Mouse (Mus musculus): Measurements from ENCODE around the gene Mtfmt.
A peak's percentile ranks its signal among the peaks of the same experiment; 100 is the strongest.

Mtfmt gene

DNA sequence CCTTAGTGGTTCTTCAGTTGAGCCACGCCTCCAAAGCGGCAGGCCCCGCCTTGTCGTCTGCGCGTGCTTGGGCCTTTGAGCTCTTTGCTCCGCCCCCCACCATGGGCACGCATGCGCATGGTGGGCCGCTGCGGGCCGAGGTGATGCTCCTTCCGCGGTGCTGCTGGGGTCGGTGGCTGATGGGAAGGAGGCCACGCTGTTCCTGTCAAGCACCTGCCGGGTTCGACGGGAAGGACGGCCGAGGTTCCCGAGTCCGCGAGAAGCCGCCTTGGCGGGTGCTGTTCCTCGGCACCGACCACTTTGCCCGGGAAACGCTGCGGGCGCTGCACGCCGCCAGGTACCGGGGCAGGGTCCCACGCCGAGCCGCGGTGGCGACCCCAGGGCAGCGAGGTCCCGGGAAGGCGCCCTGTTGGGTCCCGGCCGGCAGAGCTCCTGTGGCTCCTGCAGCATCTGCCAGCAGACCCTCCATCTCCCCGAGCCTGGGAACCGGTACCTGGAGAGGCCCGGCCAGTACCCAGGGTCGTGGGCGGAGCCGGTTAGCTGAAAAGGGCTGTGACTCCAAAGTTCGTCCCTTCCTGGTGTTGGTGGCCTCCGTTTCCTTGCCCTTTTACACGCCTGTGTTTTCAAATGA is at the start of gene Mtfmt:
Gene Mtfmt (plus strand): TSS at position 112 of the 631 bp plus-strand sequence.
- DNase-seq = peak; percentile 96

GRCm38 (mm10) chr9:65386373-65387140 is 49.0 kb upstream of the Mtfmt start:
- no peak for DNase-seq

DNA sequence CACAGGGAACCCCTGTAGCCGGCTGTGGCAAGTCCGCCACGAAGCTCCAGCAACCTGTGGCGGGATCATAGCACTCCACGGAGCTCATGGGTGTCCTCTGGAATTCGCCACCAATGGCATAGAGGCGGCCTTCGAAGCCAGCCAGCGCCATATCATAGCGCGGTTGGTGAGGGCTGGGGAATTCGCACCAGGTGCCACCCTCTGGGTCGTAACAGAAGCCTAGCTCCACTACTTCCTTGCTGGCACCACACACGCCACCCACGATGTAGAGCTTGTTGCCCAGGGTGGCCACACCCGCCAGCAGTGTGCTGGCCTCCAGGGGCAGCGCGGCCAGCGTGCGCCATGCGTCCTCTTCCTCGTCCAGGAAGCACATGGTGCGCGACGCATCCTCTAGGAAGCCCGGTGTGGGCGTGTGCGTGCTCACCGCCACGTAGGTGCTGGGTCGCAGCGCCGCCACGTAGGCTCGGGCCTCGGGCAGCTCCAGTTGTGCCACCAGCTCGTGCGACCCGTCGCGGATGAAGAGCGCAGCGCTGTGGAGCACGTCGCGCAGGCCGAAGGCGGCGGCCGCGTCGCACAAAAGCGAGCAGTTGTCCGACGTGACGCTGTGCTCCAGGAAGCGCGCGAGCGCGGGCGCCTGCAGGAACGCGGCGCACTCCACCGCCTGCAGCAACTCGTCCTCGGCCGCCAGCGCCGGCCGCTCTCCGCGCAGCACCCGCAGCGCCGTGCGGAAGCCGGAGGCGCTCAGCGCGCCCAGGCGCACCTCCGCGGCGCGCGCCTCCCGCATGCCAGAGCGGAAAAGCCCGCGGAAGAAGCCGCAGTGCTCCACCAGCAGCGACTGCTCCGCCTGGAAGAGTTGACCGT is 44.6 kb upstream of the Mtfmt start:
- no peak for DNase-seq

DNA sequence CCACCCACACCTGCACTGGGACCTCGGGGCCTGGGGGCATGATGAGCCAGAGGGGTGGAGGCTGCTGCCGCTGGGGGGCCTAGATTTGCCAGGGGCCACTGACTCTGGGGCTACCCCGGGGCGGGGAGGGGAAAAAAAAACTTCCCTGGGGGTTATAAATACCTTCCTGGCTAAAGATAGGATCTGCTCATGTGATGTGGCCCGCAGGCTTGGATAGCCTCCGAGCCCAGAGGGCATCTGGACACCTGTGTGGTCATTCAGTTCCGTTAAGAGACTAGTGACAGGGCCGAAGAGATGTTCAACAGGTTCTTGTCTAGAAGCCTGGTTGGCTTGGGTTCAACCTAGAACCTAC is 44.0 kb upstream of the Mtfmt start, which contains the start of gene Kbtbd13:
Gene Kbtbd13 (minus strand): TSS at position 40 of the 352 bp plus-strand sequence.
- no peak for DNase-seq

DNA sequence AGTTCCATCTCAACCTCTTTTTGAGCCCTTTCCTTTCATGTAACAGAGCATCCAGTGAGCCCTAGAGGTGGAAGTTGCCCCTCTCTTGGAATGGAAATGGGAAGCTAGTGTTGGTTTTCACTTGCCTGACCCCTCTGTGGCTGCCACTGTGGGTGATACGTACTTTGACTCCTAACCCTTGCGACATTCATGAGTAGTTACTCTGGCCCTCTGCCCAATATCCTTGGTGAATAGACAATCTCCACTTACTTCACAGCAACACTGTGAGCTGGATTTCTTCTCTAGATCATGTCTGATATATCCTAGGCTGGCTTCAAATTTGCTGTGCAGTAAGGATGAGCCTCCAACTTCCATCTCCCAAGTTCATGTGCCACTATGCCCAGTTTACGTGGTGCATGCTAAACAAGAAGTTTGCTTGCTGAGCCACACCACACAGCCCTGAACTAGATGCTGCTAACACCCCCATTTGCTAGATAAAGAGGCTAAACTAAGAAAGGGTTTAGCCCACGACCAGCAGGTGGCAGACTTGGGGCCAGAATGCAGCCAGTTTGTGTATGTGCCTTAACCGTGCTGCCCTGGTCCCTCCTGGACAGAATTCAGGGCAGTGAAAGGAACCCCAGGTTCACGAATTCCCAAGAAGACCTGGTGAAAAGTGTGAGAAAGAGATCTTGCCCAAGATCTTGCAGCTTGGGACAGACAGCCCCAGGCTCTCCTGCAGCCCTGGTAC is 42.8 kb upstream of the Mtfmt start:
- DNase-seq = peak; percentile 79

DNA sequence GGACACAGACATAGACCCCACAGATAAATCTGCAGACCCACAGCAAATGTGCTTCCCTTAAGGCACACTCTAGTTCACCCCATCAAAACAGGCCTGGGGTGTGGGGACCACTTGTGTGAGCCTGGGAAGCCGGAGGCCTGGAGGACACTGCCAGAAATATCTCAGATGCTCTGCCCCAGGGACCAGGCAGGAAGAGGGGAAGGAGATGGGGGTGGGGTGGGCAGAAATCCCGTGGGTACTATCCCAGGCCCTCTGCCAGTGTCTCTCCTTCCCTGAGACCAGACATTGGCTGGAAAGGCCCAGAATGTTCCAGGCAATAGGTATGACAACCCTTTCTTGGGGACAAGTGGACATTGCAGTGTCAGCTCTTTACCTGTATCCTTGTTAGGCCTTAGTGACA is 42.0 kb upstream of the Mtfmt start:
- DNase-seq = no peak

DNA sequence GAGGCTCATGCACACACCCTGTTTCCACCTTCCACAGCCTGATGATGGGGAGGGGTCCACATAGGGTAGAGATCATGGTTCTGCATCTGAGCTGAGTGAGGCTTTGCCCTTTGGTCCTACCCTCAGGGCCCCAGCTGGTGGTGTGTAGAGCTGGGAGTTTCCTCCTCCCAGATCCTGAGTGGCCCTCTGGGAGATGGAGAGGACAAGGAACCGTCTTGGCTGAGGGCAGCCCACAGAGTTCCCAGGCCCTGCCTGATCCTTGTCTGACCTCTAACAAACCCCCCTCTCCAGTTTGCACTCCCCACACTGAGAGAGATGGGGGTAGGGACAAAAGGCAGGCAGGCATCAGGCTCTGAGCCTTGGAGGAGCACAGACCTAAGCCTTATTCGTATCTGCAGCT is 41.2 kb upstream of the Mtfmt start:
- no peak for DNase-seq

GRCm38 (mm10) chr9:65398279-65398678 is 37.3 kb upstream of the Mtfmt start, which contains the start of gene Rasl12:
Rasl12 (plus strand) TSS chr9:65398506.
- peak; percentile 59 for DNase-seq

DNA sequence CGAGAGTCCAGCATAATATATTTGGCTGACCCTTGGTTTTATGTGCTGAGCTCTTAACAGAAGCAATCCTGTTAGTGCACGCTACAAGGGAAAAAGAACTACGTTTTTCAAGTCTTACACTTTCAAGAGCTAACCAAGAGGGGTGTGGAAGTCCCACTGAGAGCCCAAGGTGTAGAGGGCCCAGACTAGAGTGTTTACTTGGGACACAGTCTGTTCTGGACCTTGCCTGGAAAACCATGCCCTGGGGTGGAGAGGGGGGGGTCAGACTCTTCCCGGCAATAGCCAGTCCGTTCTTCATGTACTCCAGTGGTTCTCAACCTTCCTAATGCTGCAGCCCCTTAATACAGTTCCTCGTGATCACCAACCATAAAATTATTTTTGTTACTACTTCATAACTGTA is 35.6 kb upstream of the Mtfmt start:
- no peak for DNase-seq

DNA sequence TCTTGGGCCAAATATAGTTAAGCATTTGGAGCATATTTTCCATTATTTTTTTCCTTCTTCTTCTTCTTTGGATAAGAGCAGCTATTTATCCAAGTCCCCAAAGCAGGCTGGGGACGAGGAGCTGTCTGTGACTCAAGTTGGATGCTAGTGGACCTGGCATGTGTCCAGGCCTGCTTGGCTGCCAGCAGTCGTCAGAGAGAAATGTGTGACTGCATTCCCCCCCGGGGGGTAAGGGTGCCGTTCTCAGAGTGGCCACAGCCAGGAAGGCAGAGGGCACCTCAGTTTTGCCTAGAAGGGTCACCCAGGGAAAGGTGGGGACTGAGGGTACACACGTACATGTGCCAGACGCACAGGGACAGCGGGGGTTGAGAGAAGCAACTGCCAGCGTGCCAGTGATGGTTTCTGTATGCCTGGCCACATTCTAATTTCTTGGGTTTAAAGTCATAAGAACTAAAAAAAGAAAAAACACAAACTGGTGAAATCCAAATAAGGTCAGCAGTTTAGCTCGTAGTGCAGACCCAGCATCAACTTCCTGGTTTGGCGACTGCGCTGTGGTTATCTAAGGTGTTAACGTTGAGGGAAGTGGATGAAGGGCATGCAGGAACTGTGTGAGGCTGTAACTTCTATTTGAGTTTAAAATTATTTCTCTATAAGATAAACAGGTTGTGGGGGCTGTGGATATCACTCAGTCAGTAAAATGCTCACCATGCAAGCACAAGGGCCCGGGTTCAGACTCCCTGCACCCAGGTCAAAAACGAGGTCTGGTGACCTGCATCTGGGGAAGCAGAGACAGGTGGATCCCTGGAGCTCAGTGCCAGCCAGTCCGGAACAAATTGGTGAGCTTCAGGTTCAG is 31.0 kb upstream of the Mtfmt start:
- peak; percentile 86 for DNase-seq

- DNase-seq = no peak
These were observed 30.5 kb upstream of the Mtfmt start for GRCm38 (mm10) chr9:65405184-65405449.

- DNase-seq = no peak
These were observed 28.3 kb upstream of the Mtfmt start for GRCm38 (mm10) chr9:65407327-65407726.

DNA sequence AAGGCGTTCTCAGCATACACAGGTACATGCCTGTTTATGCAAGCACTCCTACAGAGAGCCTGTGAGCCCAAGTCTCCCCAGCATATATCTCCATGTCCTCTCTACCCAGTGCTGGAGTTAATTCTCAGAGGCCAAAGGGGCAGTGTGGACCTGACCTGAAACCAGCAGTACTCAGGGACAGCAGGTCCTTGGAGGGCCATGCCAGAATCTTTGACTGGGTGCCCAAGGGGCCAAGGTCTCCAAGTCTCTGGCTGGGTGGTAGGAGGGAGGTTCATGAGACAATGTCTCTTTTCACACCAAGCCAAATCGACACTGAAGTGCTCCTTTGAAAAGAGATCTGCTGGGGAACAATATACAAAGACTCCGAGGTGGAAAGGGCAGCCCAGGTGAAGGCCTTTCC is 27.7 kb upstream of the Mtfmt start:
- peak; percentile 82 for DNase-seq

DNA sequence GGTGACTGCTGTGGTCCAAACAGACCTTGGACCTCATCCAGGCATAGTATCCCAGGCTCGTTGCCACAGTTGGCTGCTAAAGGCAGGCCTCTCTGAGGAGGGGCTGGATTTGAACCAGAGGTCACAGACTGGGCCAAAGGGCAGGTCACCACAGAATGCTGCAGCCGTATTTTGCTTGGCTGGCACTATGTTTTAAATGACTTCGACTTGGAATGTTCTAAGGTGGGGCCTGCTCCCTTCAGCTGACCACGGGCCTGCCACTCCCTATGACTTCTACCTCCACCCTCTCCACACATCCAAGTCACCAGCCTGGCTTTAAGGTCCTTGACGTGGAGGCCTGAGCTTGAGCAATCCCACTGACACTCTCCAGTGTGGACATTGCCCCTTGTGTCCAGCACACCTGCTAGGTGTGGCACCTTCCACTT is 26.7 kb upstream of the Mtfmt start:
- peak; percentile 94 for DNase-seq

- DNase-seq = no peak
These were observed 25.2 kb upstream of the Mtfmt start for GRCm38 (mm10) chr9:65410378-65410777.

GRCm38 (mm10) chr9:65411326-65411725 is 24.3 kb upstream of the Mtfmt start:
- no peak for DNase-seq

DNA sequence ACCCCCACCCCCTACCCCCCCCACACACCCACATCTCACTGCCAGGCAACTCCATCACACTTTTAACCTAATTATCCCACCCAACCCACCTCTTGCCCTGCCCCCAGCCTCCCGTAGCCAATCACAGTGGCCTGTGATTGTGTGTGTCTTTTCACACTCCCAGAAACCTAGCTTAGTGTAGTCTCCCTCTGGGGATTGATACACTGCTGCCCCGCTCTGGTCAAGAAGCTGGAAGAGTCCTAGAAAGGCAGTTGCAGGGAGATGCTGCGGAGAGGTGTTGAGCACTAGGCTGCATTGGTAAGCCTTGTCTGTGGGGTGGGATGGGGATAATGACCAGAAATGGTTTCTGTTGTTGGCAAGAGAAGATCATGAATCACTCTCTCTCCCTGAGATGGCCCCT is 17.8 kb upstream of the Mtfmt start:
- no peak for DNase-seq

- DNase-seq = no peak
These were observed 15.9 kb upstream of the Mtfmt start for GRCm38 (mm10) chr9:65419633-65420032.

DNA sequence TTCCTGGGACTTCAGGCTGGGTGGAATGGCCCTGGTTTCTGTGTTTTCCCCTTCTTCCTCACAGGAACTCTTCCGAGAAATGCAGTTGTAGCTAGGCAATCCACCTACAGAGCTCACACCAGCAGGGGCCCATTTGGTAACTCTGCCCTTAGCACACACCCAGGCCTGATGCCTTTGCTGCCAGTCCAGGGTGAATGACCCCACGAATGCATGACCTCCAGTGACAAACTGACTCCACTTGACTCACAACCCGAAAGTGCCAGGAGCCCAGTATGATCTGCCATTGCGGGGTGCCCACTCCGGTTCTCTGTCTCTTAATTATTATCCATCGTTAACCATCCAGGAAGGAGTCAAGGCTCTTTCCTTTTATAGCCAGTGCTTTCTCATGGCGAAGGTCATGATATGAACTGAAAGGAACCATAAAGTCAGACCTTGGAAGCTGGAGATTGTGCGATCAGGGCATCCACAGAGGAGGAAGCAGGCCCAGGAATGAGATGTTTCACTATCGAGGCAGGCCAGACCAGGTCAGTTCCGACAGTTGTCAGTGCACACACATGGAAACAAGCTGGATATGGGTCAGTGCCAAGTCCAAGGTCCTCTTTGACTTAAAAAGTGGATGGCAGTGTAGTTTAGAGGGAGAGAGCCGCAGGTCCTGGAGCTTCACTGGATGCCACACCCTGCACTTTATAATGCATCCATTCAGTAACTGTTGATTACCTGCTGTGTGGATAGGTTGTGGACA is 12.7 kb upstream of the Mtfmt start, which contains the start of gene Slc51b:
Gene Slc51b (minus strand): TSS at position 196 of the 742 bp plus-strand sequence.
- peak; percentile 90 for DNase-seq

DNA sequence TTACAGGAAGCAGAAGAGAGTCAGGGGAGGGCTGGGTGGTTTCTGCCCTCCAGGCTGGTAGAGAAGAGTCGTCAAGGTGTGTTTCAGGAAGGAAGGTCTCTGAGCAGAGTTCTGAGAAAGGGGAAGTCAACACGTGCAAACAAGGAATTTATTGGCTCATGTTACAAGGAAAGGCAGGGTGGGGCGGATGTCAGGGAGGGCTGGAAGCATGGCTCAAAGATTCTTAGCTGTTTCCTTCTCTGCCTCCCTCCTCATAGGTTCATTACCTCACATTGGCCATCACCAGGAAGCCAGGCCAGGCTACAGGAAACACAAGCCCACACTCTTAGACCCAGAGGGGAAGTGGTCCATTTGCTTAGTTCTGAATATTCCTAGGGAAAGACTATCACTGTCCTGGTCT is 11.2 kb upstream of the Mtfmt start:
- DNase-seq = no peak

DNA sequence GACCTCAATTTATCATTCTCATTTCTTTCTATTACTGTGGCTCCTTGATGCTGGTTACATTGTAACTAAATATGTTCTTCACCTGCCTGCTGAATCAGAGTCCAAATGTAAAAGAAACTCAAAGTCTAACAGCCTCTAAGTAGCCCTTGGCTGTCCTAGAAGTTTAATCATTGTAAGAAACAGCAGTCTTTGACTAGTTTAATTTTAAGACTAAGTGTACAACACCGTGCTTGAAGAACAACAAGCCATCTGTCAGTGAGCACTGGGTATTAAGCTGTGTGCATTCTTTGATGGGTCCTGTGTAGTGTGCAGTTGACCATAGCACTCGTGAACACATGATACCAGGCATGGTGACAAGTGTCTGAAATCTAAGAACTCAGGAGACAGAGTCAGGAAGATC is 8.1 kb upstream of the Mtfmt start:
- DNase-seq = peak; percentile 85

Measured in kidney, adult 9 months (tissue).